Mouse (Mus musculus): ENCODE measurements at regions not wholly inside any gene's neighbourhood (a gene's known extent, or its start where the extent isn't known, plus 50 kb on each side); places are given as distances from the start of the nearest gene placed in this dataset.

- TF ChIP-seq POLR2A (IDR thresholded peaks at IDR 0.05; ENCODE audit: insufficient read depth, low read length) (no peak), CTCF (IDR thresholded peaks at IDR 0.05; ENCODE audit: low read depth, low read length) (no peak), EP300 (IDR thresholded peaks at IDR 0.05; ENCODE audit: insufficient read depth, low read depth, low read length) (no peak)
These were observed 81.5 kb upstream of the Tmc1 start for GRCm38 (mm10) chr19:21035505-21035904.

Data from ES-Bruce4 (cell line).